Mouse (Mus musculus) hindbrain, postnatal 0 days (tissue): ENCODE measurements around the gene Sdhaf1. TPM values are rescaled to one million over a fixed set of nuclear protein-coding genes. Genes with fewer than 3 reads are reported as not detected.

Experiments used
- ATAC-seq: fragments of 200-750 bp; cut with Nextera tagmentation; 2 replicates; pipeline ENCODE4 v1.8.0; 2017; ENCODE audit warnings: mild to moderate bottlenecking, moderate TSS enrichment, moderate library complexity
- DNase-seq: peaks from one replicate; pipeline ENCODE4 v3.0.0-alpha.2; 2015; ENCODE audit warnings: low spot score
- H3K27ac ChIP-seq: fragments of 300-500 bp; sonication (generic); 2 replicates; pipeline ENCODE4 v1.5.1; 2014; ENCODE audit warnings: mild to moderate bottlenecking
- H3K27me3 ChIP-seq: fragments of 300-500 bp; sonication (generic); 2 replicates; pipeline ENCODE4 v1.6.1; 2014; ENCODE audit warnings: low read length, mixed read lengths; ENCODE audit not compliant: insufficient read depth
- H3K36me3 ChIP-seq: fragments of 300-500 bp; sonication (generic); 2 replicates; pipeline ENCODE4 v1.6.1; 2014; ENCODE audit warnings: low read length, mixed read lengths; ENCODE audit not compliant: insufficient read depth
- H3K4me1 ChIP-seq: fragments of 300-500 bp; sonication (generic); 2 replicates; pipeline ENCODE4 v1.6.1; 2014; ENCODE audit warnings: antibody characterized with exemption, low read length, mixed read lengths; ENCODE audit not compliant: insufficient read depth
- H3K4me2 ChIP-seq: fragments of 300-500 bp; sonication (generic); 2 replicates; pipeline ENCODE4 v1.6.1; 2014; ENCODE audit warnings: low read depth, mild to moderate bottlenecking, low read length, moderate library complexity, mixed read lengths
- H3K4me3 ChIP-seq: fragments of 300-500 bp; sonication (generic); 2 replicates; pipeline ENCODE4 v1.5.1; 2014; ENCODE audit warnings: low read length
- H3K9ac ChIP-seq: fragments of 300-500 bp; sonication (generic); replicated peaks from 2 replicates; pipeline ENCODE4 v1.6.1; 2014; ENCODE audit warnings: mild to moderate bottlenecking, low read length, moderate library complexity, mixed read lengths
- H3K9me3 ChIP-seq: fragments of 300-500 bp; sonication (generic); 2 replicates; pipeline ENCODE4 v1.6.1; 2016; ENCODE audit warnings: low read length, mixed read lengths
- CTCF ChIP-seq: IDR thresholded peaks from 2 replicates; pipeline ENCODE4 v1.5.1; 2016; ENCODE audit warnings: antibody characterized with exemption, control low read depth, low read depth
- WGBS: fragments of 180-500 bp; shearing (Covaris S2); extraction: QIAGEN DNeasy Blood & Tissue Kit; methylation state at CpG from one replicate; pipeline ENCODE4 v1.1.7; 2014; 5-methylcytosine and 5-hydroxymethylcytosine counted together
- polyA plus RNA-seq: library from polyadenylated mRNA; unstranded; fragments of >200 nt; fragmentation: Nextera tagmentation; extraction: Ambion mirVana; gene quantifications from 2 replicates; pipeline ENCODE4 v1.2.1, GENCODE M21; 2015
- total RNA-seq: library from RNA; depleted of rRNA; stranded (reverse); fragments of >200 nt; gene quantifications from 2 replicates; pipeline ENCODE4 v1.2.3, GENCODE M21; 2014

The Sdhaf1 gene
- total and polyA plus RNA-seq, 2 experiments from 2014 or later: 14.7 to 17.8 TPM

GRCm38 (mm10) chr7:30321539-30322284, 2.0 kb downstream of the Sdhaf1 start, which contains the start of gene E130208F15Rik:
Gene E130208F15Rik (plus strand): TSS chr7:30321740.
- Histone ChIP-seq H3K4me1 (peaks cover 7% of the 10 kb centered on the region; the same call in 1 of the 2 replicates), H3K27ac (peak within 1 kb of the TSS; percentile 85), H3K9ac (peak within 1 kb of the TSS; percentile 85), H3K4me3 (peak within 1 kb of the TSS; percentile 76), H3K36me3 (no peaks in the 10 kb centered on the region), H3K4me2 (peak within 1 kb of the TSS; percentile 89), H3K9me3 (0 out of 2 replicates have a peak, but pooled peaks cover 2% of the 10 kb centered on the region), H3K27me3 (no peaks in the 10 kb centered on the region)
- WGBS: 1% methylated on average over 61 of the region's 63 CpGs
- ATAC-seq (peak; percentile 68), DNase-seq (peak; percentile 73)
- TF ChIP-seq CTCF: no peak

GRCm38 (mm10) chr7:30320946-30321345, 2.7 kb downstream of the Sdhaf1 start:
- peak overlapping the region; percentile 85; the same call in 1 of the 2 replicates for H3K9ac ChIP-seq
- ATAC-seq: no peak
- DNase-seq: no peak
- no peaks in the 10 kb centered on the region for H3K27me3 ChIP-seq
- H3K4me2 ChIP-seq: peak overlapping the region; percentile 89
- WGBS: 80% methylated on average over 2 of the region's 2 CpGs
- H3K9me3 ChIP-seq: 0 out of 2 replicates have a peak, but pooled peaks cover 2% of the 10 kb centered on the region
- no peaks in the 10 kb centered on the region for H3K36me3 ChIP-seq
- no peak overlapping the region for H3K27ac ChIP-seq
- H3K4me1 ChIP-seq: peaks cover 7% of the 10 kb centered on the region; the same call in 1 of the 2 replicates
- TF ChIP-seq CTCF: no peak
- peak overlapping the region; percentile 76 for H3K4me3 ChIP-seq

- H3K9ac ChIP-seq: no peak overlapping the region
- no peak overlapping the region for H3K4me2 ChIP-seq
- no peak overlapping the region for H3K27ac ChIP-seq
- ATAC-seq (no peak), DNase-seq (no peak)
- TF ChIP-seq CTCF: no peak
- H3K27me3 ChIP-seq: no peaks in the 10 kb centered on the region
- no peaks in the 10 kb centered on the region for H3K36me3 ChIP-seq
- peaks cover 7% of the 10 kb centered on the region; the same call in 1 of the 2 replicates for H3K4me1 ChIP-seq
- H3K4me3 ChIP-seq: no peak overlapping the region
- 92% methylated on average over 3 of the region's 3 CpGs for WGBS
- no peaks in the 10 kb centered on the region for H3K9me3 ChIP-seq
Measured at GRCm38 (mm10) chr7:30318142-30318541, 5.6 kb downstream of the Sdhaf1 start.

GRCm38 (mm10) chr7:30315559-30316529, 7.9 kb downstream of the Sdhaf1 start:
- no peak for TF ChIP-seq CTCF

GRCm38 (mm10) chr7:30314721-30315155, 9.0 kb downstream of the Sdhaf1 start, which contains the start of gene Syne4:
Gene Syne4 (plus strand): TSS chr7:30314807.
- Histone ChIP-seq H3K9ac (no peak within 1 kb of the TSS), H3K4me2 (no peak within 1 kb of the TSS), H3K27ac (no peak within 1 kb of the TSS), H3K36me3 (no peaks in the 10 kb centered on the region), H3K27me3 (no peaks in the 10 kb centered on the region), H3K4me3 (no peak within 1 kb of the TSS), H3K9me3 (no peaks in the 10 kb centered on the region), H3K4me1 (no peaks in the 10 kb centered on the region)
- TF ChIP-seq CTCF: no peak
- no peak for ATAC-seq
- 10% methylated on average over 9 of the region's 9 CpGs for WGBS
- DNase-seq: no peak

More at GRCm38 (mm10) chr7:30315559-30316529, 7.9 kb downstream of the Sdhaf1 start:
- ATAC-seq (no peak), DNase-seq (no peak)
- Histone ChIP-seq H3K36me3 (no peaks in the 10 kb centered on the region), H3K9me3 (no peaks in the 10 kb centered on the region), H3K4me2 (no peak overlapping the region), H3K27me3 (no peaks in the 10 kb centered on the region), H3K9ac (no peak overlapping the region), H3K4me3 (no peak overlapping the region), H3K27ac (no peak overlapping the region), H3K4me1 (peaks cover 2% of the 10 kb centered on the region; the same call in 1 of the 2 replicates)
- WGBS: 78% methylated on average over 13 of the region's 13 CpGs

- WGBS: 60% methylated on average over 27 of the region's 27 CpGs
- no peak for TF ChIP-seq CTCF
- no peak overlapping the region for H3K9ac ChIP-seq
Measured at GRCm38 (mm10) chr7:30313666-30314320, 9.9 kb downstream of the Sdhaf1 start.

More at GRCm38 (mm10) chr7:30313666-30314320, 9.9 kb downstream of the Sdhaf1 start:
- Histone ChIP-seq H3K36me3 (no peaks in the 10 kb centered on the region), H3K9me3 (no peaks in the 10 kb centered on the region), H3K4me1 (peaks cover 6% of the 10 kb centered on the region; the same call in 1 of the 2 replicates), H3K4me3 (no peak overlapping the region), H3K27me3 (no peaks in the 10 kb centered on the region), H3K27ac (no peak overlapping the region), H3K4me2 (no peak overlapping the region)
- DNase-seq (no peak), ATAC-seq (no peak)
